Mouse (Mus musculus): ENCODE data around the gene L3mbtl3.

GRCm38 (mm10) chr10:26325320-26325719, 50.5 kb downstream of the L3mbtl3 start:
- TF ChIP-seq POLR2A (IDR thresholded peaks at IDR 0.05; ENCODE audit: extremely low read depth, insufficient read depth, low read length) (no peak), CTCF (IDR thresholded peaks at IDR 0.05; ENCODE audit: low read depth, low read length) (no peak)

Data from liver, adult 2 months (tissue).